Mouse (Mus musculus) lung, postnatal 0 days (tissue): ENCODE data around the gene Cachd1. TPM values are rescaled to one million over a fixed set of nuclear protein-coding genes. Genes with fewer than 3 reads are reported as not detected.
A peak's percentile ranks its signal among the peaks of the same experiment; 100 is the strongest.

Source experiments
- ATAC-seq: fragments of 200-750 bp; cut with Nextera tagmentation; 2 replicates; pipeline ENCODE4 v1.8.0; 2017; ENCODE audit warnings: moderate library complexity
- DNase-seq: peaks from one replicate; pipeline ENCODE4 v3.0.0-alpha.2; 2016; ENCODE audit warnings: low spot score
- H3K27ac ChIP-seq: fragments of 300-500 bp; sonication (generic); 2 replicates; pipeline ENCODE4 v1.5.1; 2014; ENCODE audit warnings: antibody characterized with exemption, mild to moderate bottlenecking, low read length, mixed read lengths
- H3K27me3 ChIP-seq: fragments of 300-500 bp; sonication (generic); replicated peaks from 2 replicates; pipeline ENCODE4 v1.6.1; 2014; ENCODE audit warnings: low read length, mixed read lengths; ENCODE audit not compliant: insufficient read depth
- H3K36me3 ChIP-seq: fragments of 300-500 bp; sonication (generic); 2 replicates; pipeline ENCODE4 v1.6.1; 2014; ENCODE audit warnings: low read length, mixed read lengths; ENCODE audit not compliant: insufficient read depth
- H3K4me1 ChIP-seq: fragments of 300-500 bp; sonication (generic); 2 replicates; pipeline ENCODE4 v1.6.1; 2014; ENCODE audit warnings: antibody characterized with exemption, low read depth, low read length, mixed read lengths; ENCODE audit not compliant: insufficient read depth
- H3K4me2 ChIP-seq: fragments of 300-500 bp; sonication (generic); replicated peaks from 2 replicates; pipeline ENCODE4 v1.6.1; 2014; ENCODE audit warnings: low read depth, mild to moderate bottlenecking, low read length, moderate library complexity, mixed read lengths
- H3K4me3 ChIP-seq: fragments of 300-500 bp; sonication (generic); 2 replicates; pipeline ENCODE4 v1.5.1; 2014; ENCODE audit warnings: low read depth, low read length
- H3K9ac ChIP-seq: fragments of 300-500 bp; sonication (generic); replicated peaks from 2 replicates; pipeline ENCODE4 v1.6.1; 2014; ENCODE audit warnings: low read depth, mild to moderate bottlenecking
- H3K9me3 ChIP-seq: fragments of 300-500 bp; sonication (generic); 2 replicates; pipeline ENCODE4 v1.6.1; 2016; ENCODE audit warnings: low read length, mixed read lengths
- CTCF ChIP-seq: IDR thresholded peaks from 2 replicates; pipeline ENCODE4 v1.5.1; 2016; ENCODE audit warnings: antibody characterized with exemption, mild to moderate bottlenecking
- EP300 ChIP-seq: IDR thresholded peaks from 2 replicates; pipeline ENCODE4 v1.6.1; 2016; ENCODE audit warnings: antibody characterized with exemption, mild to moderate bottlenecking, control low read depth
- WGBS: fragments of 180-500 bp; shearing (Covaris S2); extraction: QIAGEN DNeasy Blood & Tissue Kit; methylation state at CpG from one replicate; pipeline ENCODE4 v1.1.7; 2014; 5-methylcytosine and 5-hydroxymethylcytosine counted together
- polyA plus RNA-seq: library from polyadenylated mRNA; unstranded; fragments of >200 nt; fragmentation: Nextera tagmentation; extraction: Ambion mirVana; gene quantifications from 2 replicates; pipeline ENCODE4 v1.2.1, GENCODE M21; 2015

Cachd1 gene
- polyA plus RNA-seq, 1 experiment from 2014 or later, result 10.3 TPM

- no peaks in the 10 kb centered on the region for H3K9me3 ChIP-seq
- H3K4me2 ChIP-seq, result no peak overlapping the region
- H3K27me3 ChIP-seq, result no peaks in the 10 kb centered on the region
- ATAC-seq, result no peak
- no peak overlapping the region for H3K9ac ChIP-seq
- TF ChIP-seq CTCF (no peak), EP300 (no peak)
- DNase-seq, result no peak
- H3K36me3 ChIP-seq, result no peaks in the 10 kb centered on the region
- 42% methylated on average over 8 of the region's 8 CpGs for WGBS
- no peaks in the 10 kb centered on the region for H3K4me1 ChIP-seq
- H3K4me3 ChIP-seq, result no peak overlapping the region
- H3K27ac ChIP-seq, result no peak overlapping the region
These were observed 20.8 kb upstream of the Cachd1 start for GRCm38 (mm10) chr4:100755632-100756031.

- Histone ChIP-seq H3K36me3 (no peaks in the 10 kb centered on the region), H3K9me3 (no peaks in the 10 kb centered on the region), H3K4me2 (no peak overlapping the region), H3K27me3 (no peaks in the 10 kb centered on the region), H3K27ac (no peak overlapping the region), H3K4me3 (no peak overlapping the region), H3K9ac (no peak overlapping the region), H3K4me1 (no peaks in the 10 kb centered on the region)
- DNase-seq (no peak), ATAC-seq (no peak)
- TF ChIP-seq CTCF, result no peak
- no peak for TF ChIP-seq EP300
These were observed 20.0 kb upstream of the Cachd1 start for GRCm38 (mm10) chr4:100756499-100756898.

GRCm38 (mm10) chr4:100758265-100758898 lies 18.1 kb upstream of the Cachd1 start:
- Histone ChIP-seq H3K9me3 (no peaks in the 10 kb centered on the region), H3K36me3 (no peaks in the 10 kb centered on the region), H3K9ac (no peak overlapping the region), H3K4me3 (no peak overlapping the region), H3K27ac (no peak overlapping the region), H3K27me3 (no peaks in the 10 kb centered on the region), H3K4me2 (no peak overlapping the region), H3K4me1 (no peaks in the 10 kb centered on the region)
- DNase-seq, result no peak
- TF ChIP-seq EP300, result no peak
- no peak for TF ChIP-seq CTCF
- no peak for ATAC-seq
- 87% methylated on average over 6 of the region's 6 CpGs for whole genome bisulfite sequencing

GRCm38 (mm10) chr4:100759603-100760002 lies 16.9 kb upstream of the Cachd1 start:
- DNase-seq (no peak), ATAC-seq (no peak)
- no peaks in the 10 kb centered on the region for H3K9me3 ChIP-seq
- no peak overlapping the region for H3K4me3 ChIP-seq
- H3K4me1 ChIP-seq, result no peaks in the 10 kb centered on the region
- no peak overlapping the region for H3K27ac ChIP-seq
- TF ChIP-seq CTCF, result no peak
- H3K27me3 ChIP-seq, result no peaks in the 10 kb centered on the region
- H3K4me2 ChIP-seq, result no peak overlapping the region
- 55% methylated on average over 1 of the region's 1 CpGs for WGBS
- no peak overlapping the region for H3K9ac ChIP-seq
- H3K36me3 ChIP-seq, result no peaks in the 10 kb centered on the region

- no peaks in the 10 kb centered on the region for H3K27me3 ChIP-seq
- H3K9me3 ChIP-seq, result no peaks in the 10 kb centered on the region
- peak; percentile 41 for ATAC-seq
- no peak overlapping the region for H3K4me2 ChIP-seq
- no peak for TF ChIP-seq CTCF
- TF ChIP-seq EP300, result no peak
- no peak overlapping the region for H3K4me3 ChIP-seq
- 52% methylated on average over 5 of the region's 5 CpGs for WGBS
- no peaks in the 10 kb centered on the region for H3K4me1 ChIP-seq
- no peak overlapping the region for H3K27ac ChIP-seq
- no peak overlapping the region for H3K9ac ChIP-seq
- no peaks in the 10 kb centered on the region for H3K36me3 ChIP-seq
- DNase-seq, result peak; percentile 31
These were observed 16.1 kb upstream of the Cachd1 start for GRCm38 (mm10) chr4:100760416-100760815.

GRCm38 (mm10) chr4:100768606-100769005 lies 7.9 kb upstream of the Cachd1 start:
- H3K4me1 ChIP-seq, result no peaks in the 10 kb centered on the region
- H3K9me3 ChIP-seq, result no peaks in the 10 kb centered on the region
- no peak overlapping the region for H3K4me2 ChIP-seq
- H3K27me3 ChIP-seq, result no peaks in the 10 kb centered on the region
- ATAC-seq, result peak; percentile 47; the same call in 1 of the 2 replicates
- no peak overlapping the region for H3K9ac ChIP-seq
- TF ChIP-seq EP300, result no peak
- TF ChIP-seq CTCF, result no peak
- H3K36me3 ChIP-seq, result no peaks in the 10 kb centered on the region
- 27% methylated on average over 3 of the region's 3 CpGs for WGBS
- H3K4me3 ChIP-seq, result no peak overlapping the region
- DNase-seq, result peak; percentile 56
- no peak overlapping the region for H3K27ac ChIP-seq
